Mouse (Mus musculus) olfactory bulb, adult 2 months (tissue): ENCODE measurements around the gene Myrfl.

Experiments
- CTCF ChIP-seq: fragments of 200-500 bp; IDR thresholded peaks from 2 replicates; pipeline ENCODE4 v1.5.1; 2012; ENCODE audit warnings: low read depth, mild to moderate bottlenecking, low read length, moderate library complexity; ENCODE audit not compliant: insufficient read depth
- POLR2A ChIP-seq: fragments of 200-500 bp; IDR thresholded peaks from 2 replicates; pipeline ENCODE4 v1.6.1; 2012; ENCODE audit warnings: mild to moderate bottlenecking, low read depth, low read length, moderate library complexity; ENCODE audit not compliant: insufficient read depth

GRCm38 (mm10) chr10:116789096-116789495 lies 107.6 kb downstream of the Myrfl start:
- TF ChIP-seq POLR2A (no peak), CTCF (no peak)
